Mouse (Mus musculus): ENCODE data around the gene Cdc25b. TPM values are rescaled to one million over a fixed set of nuclear protein-coding genes. Genes with fewer than 3 reads are reported as not detected.

The Cdc25b gene
- total and polyA plus RNA-seq, 3 experiments: 12.6 to 34.5 TPM; not detected in 1

GRCm38 (mm10) chr2:131179990-131180587 lies 6.7 kb upstream of the Cdc25b start, which contains the start of gene Cenpb:
Gene Cenpb (minus strand): TSS chr2:131180067.
- DNase-seq (ENCODE audit: low read depth, low spot score): peak; percentile 84
- Histone ChIP-seq H3K79me2 (ENCODE audit: control insufficient read depth, insufficient read depth, low read length, poor library complexity) (peaks cover 16% of the 10 kb centered on the region), H3K27ac (ENCODE audit: control insufficient read depth, low read depth, low read length) (peak within 1 kb of the TSS; percentile 38), H3K9ac (ENCODE audit: control insufficient read depth, low read depth, low read length, poor library complexity, severe bottlenecking) (peak within 1 kb of the TSS; percentile 86), H3K4me1 (ENCODE audit: control insufficient read depth in 1 of 2, insufficient read depth in 2 of 2, low read length in 2 of 2) (peaks cover 0 to 25% of the 10 kb centered on the region in 2 experiments; a peak in 2 of 4 replicates), H3K9me3 (replicated peaks; ENCODE audit: insufficient read depth, low read length) (no peaks in the 10 kb centered on the region), H3K36me3 (ENCODE audit: control insufficient read depth in 1 of 2, insufficient read depth in 2 of 2, low read length in 2 of 2) (peaks cover 0 to 7% of the 10 kb centered on the region in 2 experiments; a peak in 2 of 4 replicates), H3K27me3 (ENCODE audit: control insufficient read depth in 1 of 2, insufficient read depth in 2 of 2, low read length in 2 of 2) (no peaks in the 10 kb centered on the region), H3K4me3 (ENCODE audit: control insufficient read depth in 1 of 2, insufficient read depth in 1 of 2, low read depth in 2 of 2, low read length in 2 of 2) (peak within 1 kb of the TSS; percentile 88 to 91)
- TF ChIP-seq MAFK (IDR thresholded peaks at IDR 0.05; ENCODE audit: borderline replicate concordance, low read depth, low read length): no peak
- 0 out of 2 replicates have a peak, but pooled peaks have one; percentile 26 for TF ChIP-seq E2F4 (IDR thresholded peaks at IDR 0.05; ENCODE audit: borderline replicate concordance, low read depth, low read length)
- no peak for TF ChIP-seq MEF2A (IDR thresholded peaks at IDR 0.05; ENCODE audit: extremely low read depth, insufficient replicate concordance, low read depth, low read length, poor library complexity, severe bottlenecking)
- TF ChIP-seq MAZ (IDR thresholded peaks at IDR 0.05; ENCODE audit: low read depth, low read length): no peak
- 0 out of 2 replicates have a peak, but pooled peaks have one; percentile 7 for TF ChIP-seq GATA1 (IDR thresholded peaks at IDR 0.05; ENCODE audit: low read depth, low read length)
- TF ChIP-seq RCOR1 (IDR thresholded peaks at IDR 0.05; ENCODE audit: low read depth, low read length): no peak
- peak; percentile 12; the same call in 1 of the 2 replicates for TF ChIP-seq HCFC1 (IDR thresholded peaks at IDR 0.05; ENCODE audit: low read depth, low read length)
- no peak; the same call in 1 of the 2 replicates for TF ChIP-seq MAX (IDR thresholded peaks at IDR 0.05; ENCODE audit: low read length)
- TF ChIP-seq SMC3 (IDR thresholded peaks at IDR 0.05; ENCODE audit: low read depth, low read length): peak; percentile 64
- peak; percentile 45; the same call in 1 of the 2 replicates for TF ChIP-seq NELFE (IDR thresholded peaks at IDR 0.05; ENCODE audit: low read depth, low read length)
- peak; percentile 44 to 69 (median 57) for TF ChIP-seq CTCF (IDR thresholded peaks at IDR 0.05 in 2 of 3, conservative IDR thresholded peaks at IDR 0.05 in 1 of 3; ENCODE audit: control insufficient read depth in 1 of 3, insufficient read depth in 1 of 3, low read depth in 2 of 3, low read length in 3 of 3, poor library complexity in 1 of 3, severe bottlenecking in 1 of 3)
- TF ChIP-seq POLR2A (IDR thresholded peaks at IDR 0.05; ENCODE audit: control insufficient read depth in 1 of 2, insufficient read depth in 1 of 2, low read depth in 1 of 2, low read length in 2 of 2, poor library complexity in 1 of 2): peak; percentile 53 to 64
- no peak for TF ChIP-seq GABPA (IDR thresholded peaks at IDR 0.05; ENCODE audit: low read depth, low read length)
- peak; percentile 62; the same call in 1 of the 2 replicates for TF ChIP-seq TBP (IDR thresholded peaks at IDR 0.05; ENCODE audit: low read depth, low read length)
- no peak for TF ChIP-seq ZKSCAN1 (IDR thresholded peaks at IDR 0.05; ENCODE audit: low read depth, low read length)
- 0 out of 2 replicates have a peak, but pooled peaks have one; percentile 6 for TF ChIP-seq ETS1 (IDR thresholded peaks at IDR 0.05; ENCODE audit: low read depth, low read length)
- no peak for TF ChIP-seq MXI1 (IDR thresholded peaks at IDR 0.05; ENCODE audit: low read depth, low read length)
- TF ChIP-seq RAD21 (IDR thresholded peaks at IDR 0.05; ENCODE audit: low read depth, low read length): peak; percentile 22
- no peak for TF ChIP-seq POLR2AphosphoS5 (IDR thresholded peaks at IDR 0.05; ENCODE audit: borderline replicate concordance, low read depth, low read length)
- TF ChIP-seq MYC (IDR thresholded peaks at IDR 0.05; ENCODE audit: low read depth, low read length): peak; percentile 61
- TF ChIP-seq SIN3A (IDR thresholded peaks at IDR 0.05; ENCODE audit: low read length): peak; percentile 47
